Mouse (Mus musculus) layer of hippocampus, adult 11-12 months (tissue): ENCODE measurements around the gene Vmn2r69.

Experiments used
- DNase-seq: peaks from one replicate; pipeline ENCODE4 v3.0.0; 2022; ENCODE audit warnings: low spot score

Gene Vmn2r69

DNA sequence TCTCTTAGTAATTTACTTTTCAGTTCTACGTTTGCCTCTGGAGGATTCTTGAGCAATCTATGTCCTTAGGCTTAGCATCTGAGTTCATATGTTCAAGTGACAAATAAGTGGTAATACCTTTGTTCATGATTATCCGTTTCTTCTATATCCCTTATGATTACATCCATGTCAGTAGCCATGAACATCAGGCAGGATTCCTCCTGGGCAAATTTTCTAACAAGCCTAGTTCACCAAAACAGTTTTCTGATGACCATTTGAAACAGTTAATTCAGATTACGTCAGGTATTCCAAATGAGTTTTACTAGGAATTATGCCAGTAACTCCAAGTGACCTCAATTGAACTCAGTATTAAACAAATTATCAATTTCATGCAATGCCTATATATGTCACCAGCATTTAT is at the start of gene Vmn2r69:
Vmn2r69 (minus strand) TSS at position 101 of the 400 bp plus-strand sequence.
- DNase-seq: no peak
